Mouse (Mus musculus): ENCODE results near the gene Olfr1189.
"Not testable (repeated sequence)": the region's sequence is repeated elsewhere in the genome, so short reads cannot be mapped to it uniquely, and the experiment has no call there.

Olfr1189 gene

GRCm38 (mm10) chr2:88586154-88586553 is at the start of gene Olfr1189:
TSS of gene Olfr1189 (plus strand) at chr2:88586454.
- DNase-seq (ENCODE audit: extremely low spot score), result no peak

- DNase-seq (ENCODE audit: extremely low spot score), result no peak
These were observed 29.6 kb upstream of the Olfr1189 start, which contains the start of gene Olfr1188 for GRCm38 (mm10) chr2:88556635-88557034. TSS of gene Olfr1188 (plus strand) at chr2:88556935.

- not testable (repeated sequence) for DNase-seq (ENCODE audit: extremely low spot score)
These were observed 13.6 kb upstream of the Olfr1189 start for GRCm38 (mm10) chr2:88572696-88573095.

- DNase-seq (ENCODE audit: extremely low spot score), result not testable (repeated sequence)
These were observed 54.0 kb downstream of the Olfr1189 start, which contains the start of gene Olfr1191-ps1 for GRCm38 (mm10) chr2:88640242-88640641. TSS of gene Olfr1191-ps1 (plus strand) at chr2:88640542.
